Mouse (Mus musculus) lung, embryonic 16.5 days (tissue): ENCODE data around the gene Sos1. TPM values are rescaled to one million over a fixed set of nuclear protein-coding genes. Genes with fewer than 3 reads are reported as not detected.
"Not testable (repeated sequence)": the region's sequence is repeated elsewhere in the genome, so short reads cannot be mapped to it uniquely, and the experiment has no call there.

Experiments
- ATAC-seq: fragments of 200-750 bp; cut with Nextera tagmentation; 2 replicates; pipeline ENCODE4 v1.8.0; 2017; ENCODE audit warnings: low read depth, mild to moderate bottlenecking, moderate library complexity
- H3K27ac ChIP-seq: fragments of 300-500 bp; sonication (generic); 2 replicates; pipeline ENCODE4 v1.5.1; 2014; ENCODE audit warnings: mild to moderate bottlenecking, control low read depth, low read length
- H3K27me3 ChIP-seq: fragments of 300-500 bp; sonication (generic); 2 replicates; pipeline ENCODE4 v1.6.1; 2014; ENCODE audit warnings: low read depth, low read length, mixed read lengths; ENCODE audit not compliant: control insufficient read depth, insufficient read depth
- H3K36me3 ChIP-seq: fragments of 300-500 bp; sonication (generic); 2 replicates; pipeline ENCODE4 v1.6.1; 2014; ENCODE audit warnings: low read length; ENCODE audit not compliant: control insufficient read depth, insufficient read depth
- H3K4me1 ChIP-seq: fragments of 300-500 bp; sonication (generic); replicated peaks from 2 replicates; pipeline ENCODE4 v1.6.1; 2014; ENCODE audit warnings: low read length, mixed read lengths; ENCODE audit not compliant: control insufficient read depth, insufficient read depth
- H3K4me2 ChIP-seq: fragments of 300-500 bp; sonication (generic); 2 replicates; pipeline ENCODE4 v1.6.1; 2014; ENCODE audit warnings: low read depth, low read length, control low read depth
- H3K4me3 ChIP-seq: fragments of 300-500 bp; sonication (generic); 2 replicates; pipeline ENCODE4 v1.5.1; 2014; ENCODE audit warnings: mild to moderate bottlenecking, low read length, control low read depth
- H3K9ac ChIP-seq: fragments of 300-500 bp; sonication (generic); 2 replicates; pipeline ENCODE4 v1.6.1; 2014; ENCODE audit warnings: low read length, control low read depth
- H3K9me3 ChIP-seq: fragments of 300-500 bp; sonication (generic); 2 replicates; pipeline ENCODE4 v1.6.1; 2016; ENCODE audit warnings: low read length; ENCODE audit not compliant: control insufficient read depth
- WGBS: fragments of 180-500 bp; shearing (Covaris S2); extraction: QIAGEN DNeasy Blood & Tissue Kit; methylation state at CpG from one replicate; pipeline ENCODE4 v1.1.7; 2014; 5-methylcytosine and 5-hydroxymethylcytosine counted together
- polyA plus RNA-seq: library from polyadenylated mRNA; unstranded; fragments of >200 nt; fragmentation: Nextera tagmentation; extraction: Ambion mirVana; gene quantifications from 2 replicates; pipeline ENCODE4 v1.2.1, GENCODE M21; 2015

Sos1 gene
- polyA plus RNA-seq, 1 experiment from 2014 or later: 3.5 TPM

DNA sequence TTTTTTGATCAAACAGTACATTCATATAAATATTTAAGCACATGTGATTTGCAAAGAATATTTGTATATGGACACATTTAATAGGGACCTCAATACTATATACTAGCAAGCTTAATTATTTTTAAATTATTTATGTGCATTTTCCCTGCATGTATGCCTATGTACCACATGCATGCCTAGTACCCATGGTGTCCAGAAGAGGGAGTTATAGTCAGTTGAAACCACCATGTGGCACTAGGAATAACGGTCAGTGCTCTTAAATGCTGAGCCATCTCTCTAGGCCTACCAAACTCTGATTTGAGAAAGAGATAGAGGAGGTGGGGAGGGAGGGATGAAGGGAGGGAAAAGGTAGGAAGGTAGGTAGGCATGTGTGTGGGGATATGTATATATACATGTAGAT, 69.1 kb downstream of the Sos1 start:
- no peak overlapping the region for H3K4me2 ChIP-seq
- 67% methylated on average over 1 of the region's 1 CpGs for WGBS
- no peak overlapping the region for H3K27ac ChIP-seq
- H3K4me3 ChIP-seq: no peak overlapping the region
- peaks cover 38% of the 10 kb centered on the region for H3K36me3 ChIP-seq
- no peaks in the 10 kb centered on the region for H3K9me3 ChIP-seq
- H3K9ac ChIP-seq: no peak overlapping the region
- no peaks in the 10 kb centered on the region for H3K4me1 ChIP-seq
- H3K27me3 ChIP-seq: no peaks in the 10 kb centered on the region
- ATAC-seq: no peak

DNA sequence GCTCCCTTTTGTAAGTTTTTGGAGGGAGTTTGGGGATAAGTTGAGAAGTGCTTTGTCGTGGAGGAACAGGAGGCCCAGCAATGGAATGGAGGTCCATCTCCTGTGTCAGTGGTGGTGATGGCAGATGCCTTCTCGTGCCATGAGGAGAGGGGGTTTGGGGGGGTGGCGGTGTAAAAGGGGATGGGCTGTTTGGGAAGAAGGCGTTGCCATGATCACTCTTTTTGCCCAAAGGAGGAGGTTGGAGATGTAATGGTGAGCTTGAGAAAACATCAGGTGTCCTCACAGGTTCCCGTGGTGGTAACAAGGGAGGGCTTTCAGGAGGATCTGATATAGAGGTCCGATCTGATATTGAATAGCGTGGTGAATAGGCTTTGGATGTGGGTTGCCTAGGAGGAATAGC, 82.0 kb downstream of the Sos1 start:
- Histone ChIP-seq H3K27me3 (no peaks in the 10 kb centered on the region), H3K9ac (no peak overlapping the region), H3K4me1 (no peaks in the 10 kb centered on the region), H3K4me3 (no peak overlapping the region), H3K36me3 (peaks cover 23% of the 10 kb centered on the region), H3K4me2 (no peak overlapping the region), H3K27ac (no peak overlapping the region), H3K9me3 (no peaks in the 10 kb centered on the region)
- WGBS: 94% methylated on average over 7 of the region's 7 CpGs
- ATAC-seq: no peak

DNA sequence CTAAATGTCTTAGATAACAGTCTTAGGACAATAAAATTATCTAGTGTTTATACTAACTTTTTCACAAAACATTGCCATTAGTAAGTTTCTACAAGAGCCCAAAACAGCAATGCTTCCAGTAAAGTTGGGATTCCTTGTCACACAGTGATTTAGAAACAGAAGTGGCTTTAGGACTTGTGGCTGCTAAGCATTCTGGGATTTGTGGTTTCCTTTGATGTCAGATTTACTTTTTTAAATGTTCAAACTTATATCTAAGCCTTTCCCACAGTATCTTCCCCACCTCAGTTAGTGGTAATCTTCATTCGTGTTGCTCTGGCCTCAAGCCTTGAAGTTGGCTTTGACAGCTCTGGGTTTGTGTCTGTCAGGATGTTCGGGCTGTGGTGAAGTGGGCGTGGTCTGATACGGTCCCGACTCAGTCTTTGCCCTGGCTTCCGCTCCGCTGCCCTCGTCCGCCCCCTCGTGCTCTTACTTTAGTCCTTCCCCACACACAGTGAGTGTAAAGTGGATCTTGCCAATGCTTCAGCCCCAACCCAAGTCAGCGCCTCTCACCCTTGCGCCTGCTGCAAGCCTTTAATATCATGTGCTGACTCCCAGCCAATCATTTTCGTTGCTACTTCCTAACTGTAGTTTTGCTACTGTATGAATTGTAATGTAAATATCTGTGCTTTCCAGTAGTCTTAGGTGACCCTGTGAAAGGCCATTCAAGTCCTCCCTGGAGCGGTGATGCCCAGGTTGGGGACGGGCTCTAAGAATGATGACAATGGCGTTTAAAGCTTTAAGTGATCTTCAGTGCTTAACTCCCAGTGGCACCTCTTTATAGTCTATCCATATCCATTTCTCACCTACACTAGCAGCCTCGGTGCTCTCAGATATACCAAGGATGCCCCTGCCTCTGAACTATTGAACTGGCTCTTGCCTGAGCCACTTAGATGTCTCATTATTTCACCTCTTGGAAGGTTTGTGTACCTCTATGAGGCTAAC, 88.5 kb downstream of the Sos1 start:
- peak overlapping the region; percentile 48 for H3K4me3 ChIP-seq
- ATAC-seq: peak; percentile 96
- H3K4me1 ChIP-seq: no peaks in the 10 kb centered on the region
- no peaks in the 10 kb centered on the region for H3K27me3 ChIP-seq
- H3K4me2 ChIP-seq: peak overlapping the region; percentile 75
- H3K9me3 ChIP-seq: no peaks in the 10 kb centered on the region
- H3K9ac ChIP-seq: peak overlapping the region; percentile 53
- 7% methylated on average over 17 of the region's 17 CpGs for whole genome bisulfite sequencing
- no peak overlapping the region for H3K27ac ChIP-seq
- no peaks in the 10 kb centered on the region for H3K36me3 ChIP-seq

DNA sequence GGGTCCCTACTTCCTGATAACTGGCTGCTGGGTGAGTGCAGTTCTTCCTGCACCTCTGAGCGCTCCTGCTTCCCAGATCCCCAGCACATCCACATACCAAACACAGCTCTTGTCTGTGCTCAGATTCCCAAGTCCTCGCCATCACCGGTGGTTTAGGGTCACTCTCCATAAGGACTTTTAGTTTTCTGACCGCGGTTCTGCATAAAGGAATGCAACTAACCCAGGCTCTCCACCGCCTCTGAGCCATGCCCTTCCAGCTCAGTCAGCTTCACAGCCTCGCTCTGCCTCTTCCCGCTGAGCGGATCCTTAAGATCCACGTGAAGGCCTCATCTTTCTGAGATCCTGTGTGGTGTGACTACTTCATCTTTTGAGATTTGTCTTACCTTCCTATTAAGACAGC, 90.2 kb downstream of the Sos1 start:
- no peak overlapping the region for H3K27ac ChIP-seq
- 67% methylated on average over 10 of the region's 10 CpGs for WGBS

DNA sequence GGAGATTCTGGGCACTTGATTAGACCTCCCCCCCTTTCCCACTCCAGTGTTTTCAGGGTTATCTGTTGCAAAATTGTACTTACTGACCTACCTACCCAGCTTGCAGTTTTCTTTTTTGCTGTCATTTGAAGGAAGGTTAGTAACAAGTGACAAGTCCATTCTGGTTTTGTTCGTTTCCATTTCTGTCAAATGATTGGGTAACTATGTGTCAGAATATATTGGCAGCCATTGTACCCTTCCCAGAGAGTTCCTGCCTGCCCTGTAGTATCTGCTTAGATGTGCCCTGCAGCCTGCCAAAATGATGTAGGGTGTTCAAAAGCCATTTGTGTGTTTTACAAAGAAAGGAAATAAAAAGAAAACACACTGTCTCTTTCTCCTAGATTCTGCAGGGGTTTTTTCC, 94.6 kb downstream of the Sos1 start:
- no peak overlapping the region for H3K4me3 ChIP-seq
- no peak overlapping the region for H3K4me2 ChIP-seq
- no peaks in the 10 kb centered on the region for H3K4me1 ChIP-seq
- no peak overlapping the region for H3K9ac ChIP-seq
- ATAC-seq: no peak
- no peaks in the 10 kb centered on the region for H3K36me3 ChIP-seq
- H3K27me3 ChIP-seq: no peaks in the 10 kb centered on the region
- no peak overlapping the region for H3K27ac ChIP-seq
- no peaks in the 10 kb centered on the region for H3K9me3 ChIP-seq
- 45% methylated on average over 1 of the region's 1 CpGs for WGBS

More for the DNA sequence above, 90.2 kb downstream of the Sos1 start:
- no peaks in the 10 kb centered on the region for H3K9me3 ChIP-seq
- no peaks in the 10 kb centered on the region for H3K27me3 ChIP-seq
- no peak overlapping the region for H3K9ac ChIP-seq
- H3K36me3 ChIP-seq: no peaks in the 10 kb centered on the region
- no peaks in the 10 kb centered on the region for H3K4me1 ChIP-seq
- no peak overlapping the region for H3K4me3 ChIP-seq
- ATAC-seq: no peak
- no peak overlapping the region for H3K4me2 ChIP-seq

DNA sequence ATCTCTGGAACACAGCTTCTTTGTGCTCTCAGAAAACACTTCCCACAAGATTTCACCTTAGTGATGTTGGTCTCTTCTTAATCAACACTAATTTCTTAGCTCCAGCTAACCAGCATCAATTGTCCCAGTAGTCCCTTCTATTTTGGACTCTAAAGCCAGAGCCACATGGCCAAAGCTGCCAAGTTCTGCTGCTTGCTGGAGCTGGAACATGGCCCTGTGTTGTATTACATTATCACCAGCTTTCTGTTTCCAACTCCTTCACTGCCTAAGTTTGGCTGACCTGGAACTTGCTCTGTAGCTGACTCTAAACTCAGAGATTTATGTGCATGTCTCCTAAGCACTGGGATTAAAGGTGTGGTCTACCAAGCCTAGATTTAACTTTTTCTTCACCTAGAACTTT, 101.9 kb downstream of the Sos1 start:
- H3K9me3 ChIP-seq, H3K36me3 ChIP-seq, H3K4me3 ChIP-seq, H3K27me3 ChIP-seq, H3K9ac ChIP-seq, ATAC-seq, H3K4me1 ChIP-seq, H3K4me2 ChIP-seq, H3K27ac ChIP-seq: not testable (repeated sequence)

DNA sequence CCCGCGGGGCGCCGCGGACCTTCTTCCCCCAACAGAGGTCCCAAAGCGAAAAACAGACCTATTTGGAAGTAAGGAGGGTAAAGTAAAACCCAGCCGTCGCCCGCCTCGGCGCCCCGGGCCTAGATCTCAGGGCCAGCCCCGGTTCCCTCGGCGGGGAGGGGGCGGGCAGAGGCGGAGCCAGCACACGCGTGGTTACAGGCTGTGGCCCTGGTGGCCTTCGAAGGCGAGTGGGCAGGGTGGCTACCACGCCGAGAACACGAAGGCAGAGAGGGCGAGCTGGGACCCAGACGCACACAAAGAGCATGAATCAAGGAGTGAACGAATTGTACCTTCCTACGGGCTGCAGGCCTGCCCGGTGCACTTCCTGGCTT, 106.5 kb downstream of the Sos1 start:
- Histone ChIP-seq H3K4me1 (peaks cover 7% of the 10 kb centered on the region; the same call in 1 of the 2 replicates), H3K27ac (peak overlapping the region; percentile 59; the same call in 1 of the 2 replicates), H3K4me2 (peak overlapping the region; percentile 96), H3K27me3 (peaks cover 2% of the 10 kb centered on the region; the same call in 1 of the 2 replicates), H3K9ac (peak overlapping the region; percentile 82), H3K36me3 (no peaks in the 10 kb centered on the region), H3K9me3 (no peaks in the 10 kb centered on the region), H3K4me3 (peak overlapping the region; percentile 57)
- 20% methylated on average over 29 of the region's 29 CpGs for WGBS
- ATAC-seq: peak; percentile 70

DNA sequence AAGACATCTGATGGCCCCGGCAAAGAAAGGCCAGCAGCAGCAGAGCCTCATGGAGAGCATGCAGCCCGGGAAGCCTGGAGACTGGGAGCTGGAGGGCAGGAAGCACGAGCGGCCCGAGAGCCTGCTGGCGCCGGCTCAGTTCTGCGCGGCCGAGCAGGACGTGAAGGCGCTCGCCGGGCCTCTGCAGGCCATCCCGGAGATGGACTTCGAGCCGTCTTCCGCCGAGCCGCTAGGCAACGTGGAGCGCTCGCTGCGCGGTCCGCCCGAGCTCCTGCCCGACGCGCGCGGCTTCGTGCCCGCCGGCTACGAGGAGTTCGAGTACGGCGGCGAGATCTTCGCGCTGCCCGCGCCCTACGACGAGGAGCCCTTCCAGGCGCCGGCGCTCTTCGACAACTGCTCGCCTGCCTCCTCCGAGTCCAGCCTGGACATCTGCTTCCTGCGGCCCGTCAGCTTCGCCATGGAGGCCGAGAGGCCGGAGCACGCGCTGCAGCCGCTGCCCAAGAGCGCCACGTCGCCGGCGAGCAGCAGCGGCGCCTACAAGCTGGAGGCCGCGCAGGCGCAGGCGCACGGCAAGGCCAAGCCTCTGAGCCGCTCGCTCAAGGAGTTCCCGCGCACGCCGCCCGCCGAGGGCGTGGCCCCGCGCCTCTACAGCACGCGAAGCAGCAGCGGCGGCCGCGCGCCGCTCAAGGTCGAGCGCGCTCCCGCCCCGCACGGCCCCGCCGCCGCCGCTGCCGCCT, 107.1 kb downstream of the Sos1 start, which contains the start of gene Gm10190:
Gene Gm10190, minus strand, starts transcription at position 553 of the 737 bp plus-strand sequence.
- peak; percentile 100 for ATAC-seq
- H3K4me3 ChIP-seq: peak within 1 kb of the TSS; percentile 57
- peaks cover 7% of the 10 kb centered on the region; the same call in 1 of the 2 replicates for H3K4me1 ChIP-seq
- WGBS: 2% methylated on average over 87 of the region's 102 CpGs
- no peaks in the 10 kb centered on the region for H3K36me3 ChIP-seq
- peak within 1 kb of the TSS; percentile 59 for H3K27ac ChIP-seq
- peak within 1 kb of the TSS; percentile 96 for H3K4me2 ChIP-seq
- peaks cover 2% of the 10 kb centered on the region; the same call in 1 of the 2 replicates for H3K27me3 ChIP-seq
- no peaks in the 10 kb centered on the region for H3K9me3 ChIP-seq
- peak within 1 kb of the TSS; percentile 82 for H3K9ac ChIP-seq

DNA sequence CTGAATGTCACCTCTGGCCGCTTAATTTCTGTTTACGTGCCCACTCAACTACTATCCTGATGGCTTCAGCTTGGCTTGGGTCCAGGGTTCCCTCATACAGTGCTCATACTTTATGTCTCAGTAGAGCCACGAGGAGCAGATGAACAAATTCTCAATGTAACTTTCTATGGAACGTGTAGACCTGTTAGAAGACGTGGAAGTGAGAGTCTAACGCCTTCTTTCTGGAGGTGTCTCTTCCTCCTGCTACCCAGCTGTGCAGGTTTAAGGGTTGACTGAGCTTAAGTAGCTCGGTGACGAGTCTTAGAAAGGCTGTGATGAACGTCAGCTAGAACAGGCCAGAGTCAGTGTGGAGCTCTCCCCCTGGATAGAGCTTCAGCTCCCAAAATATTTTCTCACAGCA, 111.6 kb downstream of the Sos1 start:
- WGBS: 69% methylated on average over 9 of the region's 9 CpGs
- no peaks in the 10 kb centered on the region for H3K36me3 ChIP-seq
- H3K9me3 ChIP-seq: no peaks in the 10 kb centered on the region
- H3K27me3 ChIP-seq: no peaks in the 10 kb centered on the region
- H3K4me3 ChIP-seq: no peak overlapping the region
- ATAC-seq: no peak
- H3K9ac ChIP-seq: no peak overlapping the region
- H3K4me1 ChIP-seq: peaks cover 5% of the 10 kb centered on the region; the same call in 1 of the 2 replicates
- H3K4me2 ChIP-seq: no peak overlapping the region
- H3K27ac ChIP-seq: no peak overlapping the region
